Comparison of ENCODE assay signal across 15 mouse cellular contexts in the genomic region with DNA sequence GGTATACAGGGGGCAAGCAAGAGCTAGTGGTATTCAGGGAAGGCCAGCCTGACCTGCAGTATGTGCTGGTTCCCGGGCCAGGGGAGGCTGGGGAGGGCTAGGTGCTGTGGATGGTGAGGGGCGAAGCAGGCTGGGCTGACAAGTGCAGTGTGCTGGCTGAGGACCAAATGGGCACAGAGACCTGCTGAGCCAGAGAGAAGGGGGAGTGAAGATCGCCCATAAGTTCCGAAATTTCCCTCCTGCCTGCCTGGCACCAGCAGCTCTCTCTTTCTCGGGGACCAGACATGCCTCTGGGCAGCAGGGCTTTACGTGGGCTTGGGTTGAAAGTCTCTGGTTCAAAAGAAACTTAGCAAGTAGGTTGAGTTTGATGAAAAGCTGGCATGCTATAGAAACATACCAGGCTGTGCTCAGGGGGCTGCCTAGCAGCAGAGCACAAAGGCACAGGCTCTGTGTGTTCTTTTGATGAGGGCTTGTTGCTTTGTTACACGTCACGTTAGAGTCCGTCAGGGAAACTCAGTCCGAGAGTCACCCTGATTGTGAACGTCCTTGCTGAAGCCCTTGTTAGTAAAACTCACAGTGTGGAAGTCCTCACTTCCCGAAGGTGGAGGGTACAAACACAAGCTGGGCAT. TPM values are rescaled to one million over a fixed set of nuclear protein-coding genes. Genes with fewer than 3 reads are reported as not detected.
DNase-seq lines count a peak whose midpoint lies in the region; ATAC-seq and TF ChIP-seq lines count a peak whose summit lies in the region.
"Had no signal": no experiment of that assay in that cellular context is flagged by ENCODE, and none has a peak within 500 bp of the region (broad histone marks: within the 10 kb centered on the region; RNA-seq: fewer than 3 reads in every experiment).

No protein-coding gene starts in this region.

- H3K4me3 ChIP-seq in hindbrain, embryonic 13.5 days = no peak overlapping the region
- H3K4me3 ChIP-seq in hindbrain, embryonic 11.5 days (ENCODE audit: low read depth, low read length) = no peak overlapping the region
- H3K4me3 ChIP-seq in hindbrain, postnatal 0 days (ENCODE audit: low read length) = no peak overlapping the region
- no peak overlapping the region for H3K4me3 ChIP-seq in neural tube, embryonic 15.5 days (replicated peaks)
- H3K4me3 ChIP-seq: embryonic facial prominence, embryonic 12.5 days; liver, embryonic 15.5 days had no signal

- no peaks in the 10 kb centered on the region for H3K9me3 ChIP-seq in hindbrain, embryonic 13.5 days
- no peaks in the 10 kb centered on the region for H3K9me3 ChIP-seq in hindbrain, embryonic 11.5 days (ENCODE audit: control insufficient read depth, low read length)
- H3K9me3 ChIP-seq in hindbrain, postnatal 0 days (ENCODE audit: low read length) = no peaks in the 10 kb centered on the region
- no peaks in the 10 kb centered on the region for H3K9me3 ChIP-seq in neural tube, embryonic 15.5 days (replicated peaks)
- H3K9me3 ChIP-seq: embryonic facial prominence, embryonic 12.5 days; liver, embryonic 15.5 days had no signal

- peak; percentile 82 for ATAC-seq in hindbrain, embryonic 13.5 days (ENCODE audit: low FRiP score)
- no peak for ATAC-seq in hindbrain, embryonic 11.5 days (ENCODE audit: low FRiP score)
- ATAC-seq in hindbrain, postnatal 0 days = peak; percentile 87
- peak; percentile 49 for ATAC-seq in neural tube, embryonic 15.5 days (ENCODE audit: low FRiP score)
- ATAC-seq in erythroblast, adult 5-6 weeks (replicated peaks; ENCODE audit: low FRiP score, poor library complexity, severe bottlenecking) = no peak

- 54% methylated on average over 12 of the region's 12 CpGs for WGBS in hindbrain, embryonic 13.5 days
- 56% methylated on average over 12 of the region's 12 CpGs for WGBS in hindbrain, embryonic 11.5 days
- 30% methylated on average over 12 of the region's 12 CpGs for WGBS in hindbrain, postnatal 0 days
- 39% methylated on average over 12 of the region's 12 CpGs for WGBS in neural tube, embryonic 15.5 days

- no peak overlapping the region for H3K4me2 ChIP-seq in hindbrain, embryonic 13.5 days
- no peak overlapping the region for H3K4me2 ChIP-seq in hindbrain, embryonic 11.5 days (replicated peaks; ENCODE audit: low read depth, low read length)
- H3K4me2 ChIP-seq in hindbrain, postnatal 0 days (ENCODE audit: low read depth, low read length) = no peak overlapping the region
- no peak overlapping the region for H3K4me2 ChIP-seq in neural tube, embryonic 15.5 days
- H3K4me2 ChIP-seq: embryonic facial prominence, embryonic 12.5 days; heart, embryonic 11.5 days; liver, embryonic 15.5 days had no signal

- no peaks in the 10 kb centered on the region for H3K27me3 ChIP-seq in hindbrain, embryonic 13.5 days
- no peaks in the 10 kb centered on the region for H3K27me3 ChIP-seq in hindbrain, embryonic 11.5 days (ENCODE audit: control insufficient read depth, insufficient read depth, low read length)
- H3K27me3 ChIP-seq in hindbrain, postnatal 0 days (ENCODE audit: insufficient read depth, low read length) = no peaks in the 10 kb centered on the region
- H3K27me3 ChIP-seq in neural tube, embryonic 15.5 days (replicated peaks) = no peaks in the 10 kb centered on the region
- H3K27me3 ChIP-seq: CH12.LX; embryonic facial prominence, embryonic 12.5 days; liver, embryonic 15.5 days had no signal

- no peak for TF ChIP-seq CTCF in hindbrain, postnatal 0 days (IDR thresholded peaks at IDR 0.05; ENCODE audit: low read depth)

- H3K4me1 ChIP-seq in hindbrain, embryonic 13.5 days (replicated peaks) = peaks cover 8% of the 10 kb centered on the region; the same call in 1 of the 2 replicates
- no peaks in the 10 kb centered on the region for H3K4me1 ChIP-seq in hindbrain, embryonic 11.5 days (replicated peaks; ENCODE audit: control insufficient read depth, insufficient read depth, low read length)
- no peaks in the 10 kb centered on the region for H3K4me1 ChIP-seq in hindbrain, postnatal 0 days (ENCODE audit: insufficient read depth, low read length)
- peaks cover 6% of the 10 kb centered on the region; the same call in 1 of the 2 replicates for H3K4me1 ChIP-seq in neural tube, embryonic 15.5 days
- H3K4me1 ChIP-seq: embryonic facial prominence, embryonic 12.5 days; liver, embryonic 15.5 days had no signal

- peaks cover 99% of the 10 kb centered on the region for H3K36me3 ChIP-seq in hindbrain, embryonic 13.5 days
- peaks cover 21% of the 10 kb centered on the region for H3K36me3 ChIP-seq in hindbrain, embryonic 11.5 days (ENCODE audit: control insufficient read depth, insufficient read depth, low read length)
- H3K36me3 ChIP-seq in hindbrain, postnatal 0 days (ENCODE audit: insufficient read depth, low read length) = peaks cover 78% of the 10 kb centered on the region
- H3K36me3 ChIP-seq in neural tube, embryonic 15.5 days = peaks cover 96% of the 10 kb centered on the region

- H3K27ac ChIP-seq in hindbrain, embryonic 13.5 days = peak overlapping the region; percentile 78
- H3K27ac ChIP-seq in hindbrain, embryonic 11.5 days (ENCODE audit: low read depth, low read length) = no peak overlapping the region
- H3K27ac ChIP-seq in hindbrain, postnatal 0 days = peak overlapping the region; percentile 67
- H3K27ac ChIP-seq in neural tube, embryonic 15.5 days (replicated peaks) = peak overlapping the region; percentile 73
- H3K27ac ChIP-seq: embryonic facial prominence, embryonic 12.5 days; liver, embryonic 15.5 days had no signal

- no peak overlapping the region for H3K9ac ChIP-seq in hindbrain, embryonic 13.5 days
- H3K9ac ChIP-seq in hindbrain, embryonic 11.5 days (ENCODE audit: low read depth, low read length) = no peak overlapping the region
- no peak overlapping the region for H3K9ac ChIP-seq in hindbrain, postnatal 0 days (replicated peaks; ENCODE audit: low read length)
- H3K9ac ChIP-seq in neural tube, embryonic 15.5 days (replicated peaks) = no peak overlapping the region
- H3K9ac ChIP-seq: embryonic facial prominence, embryonic 12.5 days; liver, embryonic 15.5 days had no signal

- no peak for DNase-seq in hindbrain, embryonic 11.5 days (ENCODE audit: low spot score)
- DNase-seq in right cerebral cortex, postnatal 4 days = peak; percentile 43
- DNase-seq in right cerebral cortex, postnatal 25 days = no peak
- DNase-seq in hindbrain, postnatal 0 days (ENCODE audit: low spot score) = peak; percentile 77
- DNase-seq in yolk sac, embryonic 10.5 days (ENCODE audit: low spot score) = no peak
- DNase-seq: adrenal gland, adult 2 months; cerebellum, adult 18-20 months; heart, postnatal 14 days had no signal

RNA-seq across cellular contexts. Expression of a gene that starts 12.4 kb away (rescaled TPM):
- polyA plus RNA-seq in hindbrain, embryonic 13.5 days (2015; fragmentation: Nextera tagmentation; extraction: Ambion mirVana) = 23.0 and 23.7 TPM in 2 replicates
- 28.0 and 33.0 TPM in 2 replicates for polyA plus RNA-seq in hindbrain, embryonic 11.5 days (2014; fragmentation: Nextera tagmentation; extraction: Ambion mirVana)
- total RNA-seq in hindbrain, postnatal 0 days (2014; rRNA removed) = 56.0 and 58.2 TPM in 2 replicates
- polyA plus RNA-seq in hindbrain, postnatal 0 days (2015; fragmentation: Nextera tagmentation; extraction: Ambion mirVana) = 29.2 and 29.9 TPM in 2 replicates
- polyA plus RNA-seq in neural tube, embryonic 15.5 days (2015; fragmentation: Nextera tagmentation; extraction: Ambion mirVana) = 17.7 and 21.4 TPM in 2 replicates
- 4.6 and 5.4 TPM in 2 replicates for total RNA-seq in erythroblast, adult 5-6 weeks (2015; ENCODE audit: low replicate concordance)
- total RNA-seq in erythroblast, adult 5-6 weeks (2017; ENCODE audit: low replicate concordance) = 5.2 and 7.8 TPM in 2 replicates

RNA-seq across cellular contexts. Expression of a gene that starts 16.2 kb away (rescaled TPM):
- 17.7 and 19.1 TPM in 2 replicates for polyA plus RNA-seq in hindbrain, embryonic 13.5 days (2015; fragmentation: Nextera tagmentation; extraction: Ambion mirVana)
- polyA plus RNA-seq in hindbrain, embryonic 11.5 days (2014; fragmentation: Nextera tagmentation; extraction: Ambion mirVana) = 14.4 and 14.6 TPM in 2 replicates
- total RNA-seq in hindbrain, postnatal 0 days (2014; rRNA removed) = 22.2 and 25.8 TPM in 2 replicates
- polyA plus RNA-seq in hindbrain, postnatal 0 days (2015; fragmentation: Nextera tagmentation; extraction: Ambion mirVana) = 12.8 and 13.1 TPM in 2 replicates
- 17.7 and 19.7 TPM in 2 replicates for polyA plus RNA-seq in neural tube, embryonic 15.5 days (2015; fragmentation: Nextera tagmentation; extraction: Ambion mirVana)
- total RNA-seq in erythroblast, adult 5-6 weeks (2015; ENCODE audit: low replicate concordance) = 0.77 and 2.3 TPM in 2 replicates
- 1.3 and 4.9 TPM in 2 replicates for total RNA-seq in erythroblast, adult 5-6 weeks (2017; ENCODE audit: low replicate concordance)

RNA-seq across cellular contexts. Expression of a gene that starts 39.5 kb away (rescaled TPM):
- 0.30 and 0.54 TPM in 2 replicates for polyA plus RNA-seq in hindbrain, embryonic 13.5 days (2015; fragmentation: Nextera tagmentation; extraction: Ambion mirVana)
- 0.28 and 0.33 TPM in 2 replicates for polyA plus RNA-seq in hindbrain, embryonic 11.5 days (2014; fragmentation: Nextera tagmentation; extraction: Ambion mirVana)
- 0.21 TPM in 1 of 2 replicates, not detected in the other for total RNA-seq in hindbrain, postnatal 0 days (2014; rRNA removed)
- polyA plus RNA-seq in hindbrain, postnatal 0 days (2015; fragmentation: Nextera tagmentation; extraction: Ambion mirVana) = 0.31 and 0.44 TPM in 2 replicates
- polyA plus RNA-seq in neural tube, embryonic 15.5 days (2015; fragmentation: Nextera tagmentation; extraction: Ambion mirVana) = 0.36 and 0.61 TPM in 2 replicates
- 0.58 TPM in 1 of 2 replicates, not detected in the other for total RNA-seq in erythroblast, adult 5-6 weeks (2015; ENCODE audit: low replicate concordance)
- total RNA-seq in erythroblast, adult 5-6 weeks (2017; ENCODE audit: low replicate concordance) = not detected in 2 replicates
- total RNA-seq: CH12.LX had no signal

Comparison
In these comparisons a context has a peak if more than half of its experiments do, and no peak if none do; other contexts are left out.
1. ATAC-seq: peak in hindbrain, embryonic 13.5 days (single experiment), hindbrain, postnatal 0 days (single experiment) and neural tube, embryonic 15.5 days (single experiment); none in hindbrain, embryonic 11.5 days (single experiment) and erythroblast, adult 5-6 weeks (single experiment).
2. DNase-seq: peak in right cerebral cortex, postnatal 4 days (single experiment) and hindbrain, postnatal 0 days (single experiment); none in hindbrain, embryonic 11.5 days (single experiment), right cerebral cortex, postnatal 25 days (single experiment) and yolk sac, embryonic 10.5 days (single experiment).